Mouse (Mus musculus): ENCODE measurements around the gene Prl7b1.

GRCm38 (mm10) chr13:27582071-27582470 lies 28.3 kb downstream of the Prl7b1 start, which contains the start of gene Prl8a1:
- TF ChIP-seq CTCF (IDR thresholded peaks at IDR 0.05; ENCODE audit: extremely low read depth, insufficient read depth, low read length) (no peak), POLR2A (IDR thresholded peaks at IDR 0.05; ENCODE audit: extremely low read depth, insufficient read depth, low read length) (no peak)

Data from cortical plate, adult 2 months (tissue).